Mouse (Mus musculus) lung, postnatal 36 days (tissue): ENCODE data around the gene Pan2.
"Not testable (repeated sequence)": the region's sequence is repeated elsewhere in the genome, so short reads cannot be mapped to it uniquely, and the experiment has no call there.

Experiments used
- DNase-seq: peaks from one replicate; pipeline ENCODE4 v3.0.0; 2022; ENCODE audit warnings: mixed read lengths

Pan2 gene

DNA sequence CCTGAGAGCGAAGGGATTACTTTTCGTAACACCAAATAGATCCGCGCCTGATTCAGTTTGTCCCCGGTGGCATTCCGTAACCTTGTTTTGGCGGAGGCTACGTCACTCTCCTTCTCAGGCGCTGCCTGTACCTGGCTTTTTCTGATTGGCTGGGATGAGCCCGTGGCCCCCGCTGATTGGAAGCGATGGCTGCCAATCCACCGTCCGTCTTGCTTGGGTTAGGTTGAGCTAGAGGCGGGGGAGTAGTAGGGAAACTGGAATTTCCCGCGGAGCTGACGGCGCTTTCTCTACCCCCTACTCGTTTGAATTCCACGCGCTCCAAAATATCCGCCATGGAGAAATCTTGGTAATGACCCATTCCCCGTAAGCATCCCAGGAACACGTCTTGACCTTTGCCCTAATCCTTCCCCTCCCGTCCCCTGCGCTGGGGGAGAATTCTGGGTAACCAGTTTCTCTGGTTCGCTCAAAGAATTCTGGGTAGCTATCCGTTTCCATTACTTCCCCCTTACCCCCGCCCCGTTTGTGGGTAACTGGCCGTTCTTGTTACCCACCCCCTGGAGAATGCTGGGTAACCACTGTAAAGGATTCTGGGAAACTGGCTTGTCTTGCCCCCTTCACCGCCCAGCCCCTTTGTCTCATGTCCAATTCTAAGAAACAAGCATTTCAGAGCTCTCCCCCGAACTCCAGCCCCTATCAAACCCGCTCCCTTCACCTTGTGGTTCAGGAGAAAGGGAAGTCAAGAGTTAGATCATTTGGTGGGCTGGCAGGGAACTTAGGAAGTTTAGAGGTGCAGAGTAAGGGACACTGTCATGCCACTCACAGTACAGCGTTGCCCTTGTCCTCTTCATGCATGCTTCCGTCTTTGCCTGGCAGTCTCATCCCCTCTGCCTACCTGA lies at the start of gene Pan2:
TSS of gene Pan2 (plus strand) at position 210 of the 896 bp plus-strand sequence.
- DNase-seq: peak; percentile 100

DNA sequence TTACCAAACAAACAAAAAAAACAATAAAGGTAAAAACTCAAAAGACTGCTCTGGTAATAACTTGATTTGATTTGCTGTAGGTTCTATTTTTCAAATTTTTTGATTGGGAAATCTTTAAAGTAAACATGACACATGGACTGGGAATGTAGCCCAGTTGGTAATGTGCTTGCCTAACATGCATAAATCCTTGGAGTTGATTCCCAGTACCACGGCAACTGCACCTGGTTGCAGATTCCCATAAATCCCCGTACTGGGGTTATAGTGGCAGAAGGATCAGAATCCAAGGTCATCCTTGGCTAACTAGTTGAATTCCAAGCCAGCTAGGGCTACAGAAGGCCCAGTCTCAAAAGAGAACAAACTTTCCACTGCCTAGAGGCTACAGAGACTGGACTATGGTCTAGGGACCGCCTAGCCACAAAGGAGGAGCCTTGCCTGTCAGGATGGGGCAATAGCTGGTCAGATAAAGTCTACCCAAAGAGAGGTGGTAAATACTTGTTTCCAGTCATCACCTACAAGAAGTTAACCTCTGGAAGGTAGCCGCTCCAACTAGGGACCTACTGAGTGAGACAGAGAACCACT lies 49.4 kb upstream of the Pan2 start, which contains the start of gene Apon:
TSS of gene Apon (plus strand) at position 420 of the 579 bp plus-strand sequence.
- peak; percentile 42 for DNase-seq

DNA sequence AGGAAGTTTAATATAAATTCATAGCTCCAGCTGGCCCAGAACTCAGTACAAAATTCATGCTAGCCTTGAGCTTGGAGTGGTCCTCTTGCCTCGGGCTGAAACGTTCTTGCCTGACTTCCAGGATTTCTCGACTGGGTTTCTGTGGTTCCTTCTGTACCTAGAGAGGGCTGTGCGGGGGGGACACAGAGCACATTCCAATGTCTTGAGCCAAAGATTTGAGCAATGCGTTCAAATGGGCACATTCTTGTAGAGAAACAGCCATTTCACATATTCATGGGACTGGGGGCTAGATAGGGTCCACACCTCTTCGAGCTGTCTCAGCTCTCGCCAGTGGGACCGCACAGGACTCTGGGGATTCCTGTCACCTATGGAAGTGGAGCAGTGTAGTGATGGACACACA lies 47.2 kb upstream of the Pan2 start:
- no peak for DNase-seq

DNA sequence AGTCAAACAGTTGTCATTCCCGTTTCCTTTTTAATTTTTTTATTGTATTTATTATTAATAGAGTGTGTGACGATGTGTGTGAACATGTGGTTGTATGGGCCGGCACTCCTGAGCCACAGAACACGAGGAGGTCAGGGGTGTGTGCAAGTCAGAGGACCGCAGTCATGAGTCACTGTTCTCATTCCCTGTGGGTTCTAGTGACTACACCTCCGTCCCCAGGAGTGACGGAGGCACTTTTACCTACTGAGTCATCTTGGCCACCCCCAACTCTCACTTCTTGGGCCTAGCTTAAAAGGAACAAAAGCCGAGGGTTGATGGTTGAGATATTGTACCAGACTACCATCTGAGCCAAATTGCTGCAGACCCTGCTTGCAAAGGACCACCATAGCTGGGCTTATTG lies 46.8 kb upstream of the Pan2 start:
- no peak for DNase-seq

DNA sequence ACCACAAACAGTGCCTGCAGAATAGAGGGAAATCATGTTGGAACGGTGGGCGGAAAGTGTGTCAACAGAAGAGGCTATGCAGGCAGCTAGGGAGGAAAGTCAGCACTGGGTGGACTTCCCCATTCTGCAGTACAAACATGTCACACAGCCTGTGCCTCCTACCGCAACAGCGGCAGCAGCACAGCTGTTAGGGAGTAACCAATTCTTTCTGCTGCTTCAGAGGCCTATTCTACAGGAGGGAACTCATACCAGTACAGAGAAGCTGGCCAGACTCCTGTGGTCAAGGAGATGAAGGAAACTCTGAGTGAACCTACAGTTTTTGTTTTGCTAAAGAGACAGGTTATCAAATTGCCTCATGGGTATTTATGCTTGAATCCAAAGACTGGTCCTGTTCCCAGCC lies 44.2 kb upstream of the Pan2 start:
- peak; percentile 41 for DNase-seq

DNA sequence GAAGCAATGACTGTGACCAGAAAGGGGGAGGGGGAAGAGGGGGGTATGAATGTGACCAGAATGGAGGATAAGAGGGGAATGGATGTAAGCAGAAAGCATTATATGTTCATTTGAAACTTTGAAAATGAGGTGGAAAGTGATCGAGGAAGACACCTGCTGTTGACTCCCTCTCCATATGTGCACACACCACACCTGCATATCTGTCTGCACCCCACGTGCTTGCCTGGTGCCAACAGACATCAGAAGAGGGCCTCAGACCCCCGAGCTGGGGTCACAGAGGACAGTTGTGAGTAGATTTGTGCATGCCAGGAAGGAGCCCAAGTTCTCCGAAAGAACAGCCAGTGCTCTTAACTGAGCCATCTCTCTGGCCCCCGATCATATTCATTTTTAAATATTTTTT lies 43.2 kb upstream of the Pan2 start:
- DNase-seq: no peak

DNA sequence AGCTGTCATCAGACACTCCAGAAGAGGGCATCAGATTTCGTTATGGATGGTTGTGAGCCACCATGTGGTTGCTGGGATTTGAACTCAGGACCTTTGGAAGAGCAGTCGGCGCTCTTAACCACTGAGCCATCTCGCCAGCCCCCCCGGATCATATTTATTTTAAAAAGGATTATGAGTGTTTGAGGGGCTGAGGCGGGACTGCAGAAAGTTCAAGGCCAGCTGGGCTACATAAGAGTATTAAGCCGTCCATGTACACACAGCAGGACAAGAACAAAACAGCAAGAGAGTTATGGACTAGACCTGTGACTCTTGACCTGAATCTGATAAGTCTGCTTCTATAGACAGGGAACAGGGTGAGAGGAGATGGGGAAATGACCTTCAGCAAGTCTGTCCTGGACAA lies 42.8 kb upstream of the Pan2 start:
- DNase-seq: not testable (repeated sequence)

DNA sequence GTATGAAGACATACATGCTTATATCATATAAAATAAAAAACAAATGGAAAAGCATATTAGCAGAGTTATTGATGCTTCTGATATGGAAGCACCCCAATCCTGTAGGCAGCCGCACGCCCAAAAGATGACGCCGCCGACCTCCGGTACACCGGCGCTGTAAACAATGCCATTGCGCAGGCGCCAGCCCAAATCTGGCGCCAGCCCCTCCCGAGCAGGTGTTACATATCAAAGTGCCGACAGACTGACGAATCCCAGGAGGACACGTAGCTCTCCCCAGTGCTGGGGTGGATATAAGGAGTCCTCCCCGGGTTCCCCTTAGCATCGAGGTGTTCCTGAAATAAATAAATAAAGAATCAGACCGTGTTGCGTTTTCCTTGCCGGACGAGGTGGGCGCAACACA lies 40.8 kb upstream of the Pan2 start:
- no peak for DNase-seq

DNA sequence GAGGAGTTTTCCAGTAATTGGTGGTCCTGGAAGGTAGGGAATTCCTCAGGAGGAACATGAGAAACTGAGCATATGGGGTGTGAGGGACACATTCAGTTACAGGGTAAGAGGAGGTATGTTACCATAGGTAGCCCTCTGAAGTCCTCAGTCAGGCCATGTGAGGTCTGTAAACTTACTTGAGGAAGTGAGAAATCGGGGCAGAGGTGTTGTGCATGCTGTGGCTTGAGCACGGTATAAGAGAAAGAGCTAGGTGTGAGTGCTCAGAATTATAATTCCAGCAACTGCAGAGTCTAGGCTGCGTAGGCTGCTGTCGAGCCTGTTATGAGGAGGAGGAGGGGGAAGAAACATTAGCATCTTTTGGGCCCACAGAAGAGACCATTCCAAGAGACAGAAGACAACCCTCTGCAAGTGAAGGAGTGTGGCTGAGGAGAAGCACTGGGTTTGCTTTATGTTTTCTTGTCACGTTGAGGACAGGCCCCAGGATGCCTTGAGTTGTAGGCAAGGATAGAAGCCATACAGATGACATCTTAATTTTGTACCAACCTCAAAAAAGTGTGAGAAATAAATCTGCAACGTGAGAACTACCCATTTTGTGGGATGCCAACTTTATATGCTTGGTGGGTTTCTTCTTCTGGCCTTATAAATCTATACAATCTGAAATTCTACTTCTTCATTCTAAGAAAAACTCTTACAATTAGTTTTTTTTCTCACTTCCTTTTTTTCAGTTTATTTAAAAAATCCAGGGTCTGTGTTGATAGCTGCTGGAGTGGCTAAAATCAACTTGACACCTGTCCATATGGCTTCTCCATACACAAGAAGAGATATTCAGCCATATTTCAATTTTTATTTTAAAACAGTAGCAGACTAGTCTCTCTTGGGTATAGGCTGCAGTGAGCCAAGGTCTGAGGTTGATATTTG lies 39.5 kb upstream of the Pan2 start:
- DNase-seq: no peak

DNA sequence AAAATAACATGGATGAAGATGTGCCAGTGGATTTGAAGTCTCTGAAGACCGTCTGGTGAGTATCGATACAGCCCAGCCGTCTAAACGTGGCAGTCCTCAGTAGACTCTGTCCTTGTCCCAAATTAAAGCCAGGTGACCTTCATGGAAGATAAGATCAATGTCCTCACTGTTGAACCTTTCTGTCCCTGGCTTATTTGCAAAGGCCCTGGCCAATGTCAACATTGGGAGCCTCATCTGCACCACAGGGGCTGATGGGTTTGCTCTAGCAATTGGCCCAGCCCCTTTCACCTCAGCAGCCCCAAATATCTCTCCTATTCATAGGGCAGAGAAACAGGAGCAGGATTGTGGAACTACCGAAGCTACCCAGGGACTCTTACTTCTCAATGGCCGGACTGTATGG lies 34.8 kb upstream of the Pan2 start, which contains the start of gene Apof:
TSS of gene Apof (plus strand) at position 301 of the 400 bp plus-strand sequence.
- DNase-seq: no peak

DNA sequence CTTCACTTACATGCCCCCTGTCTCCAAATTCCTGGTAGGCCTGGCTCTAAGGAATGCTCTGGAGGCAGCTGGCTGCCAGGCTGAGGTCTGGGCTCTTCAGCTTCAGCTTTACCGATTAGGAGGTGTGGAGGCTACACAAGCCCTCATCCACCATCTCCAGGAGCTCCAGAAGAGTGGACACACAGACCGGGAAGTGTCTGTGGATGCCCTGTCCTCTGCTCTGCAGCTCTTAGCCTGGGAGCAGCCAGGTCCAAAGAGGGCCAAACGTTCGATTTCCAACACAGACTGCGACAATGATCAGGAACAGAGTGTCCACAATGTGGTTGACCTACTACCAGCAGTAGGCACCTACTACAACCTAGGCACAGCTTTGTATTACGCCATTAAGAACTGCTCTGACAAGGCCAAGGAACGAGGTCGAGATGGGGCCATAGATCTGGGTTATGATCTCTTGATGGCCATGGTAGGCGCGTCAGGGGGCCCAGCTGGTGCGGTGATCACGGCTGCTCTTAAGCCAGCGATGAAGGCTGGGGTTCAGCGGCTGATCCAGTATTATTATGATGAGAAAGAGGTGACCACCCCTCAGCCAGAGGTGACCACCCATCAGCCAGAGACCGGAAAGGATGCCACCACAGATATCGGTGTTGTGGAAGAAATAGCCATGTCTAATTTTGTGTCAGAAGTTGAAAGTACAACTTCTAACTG lies 33.8 kb upstream of the Pan2 start:
- DNase-seq: no peak

DNA sequence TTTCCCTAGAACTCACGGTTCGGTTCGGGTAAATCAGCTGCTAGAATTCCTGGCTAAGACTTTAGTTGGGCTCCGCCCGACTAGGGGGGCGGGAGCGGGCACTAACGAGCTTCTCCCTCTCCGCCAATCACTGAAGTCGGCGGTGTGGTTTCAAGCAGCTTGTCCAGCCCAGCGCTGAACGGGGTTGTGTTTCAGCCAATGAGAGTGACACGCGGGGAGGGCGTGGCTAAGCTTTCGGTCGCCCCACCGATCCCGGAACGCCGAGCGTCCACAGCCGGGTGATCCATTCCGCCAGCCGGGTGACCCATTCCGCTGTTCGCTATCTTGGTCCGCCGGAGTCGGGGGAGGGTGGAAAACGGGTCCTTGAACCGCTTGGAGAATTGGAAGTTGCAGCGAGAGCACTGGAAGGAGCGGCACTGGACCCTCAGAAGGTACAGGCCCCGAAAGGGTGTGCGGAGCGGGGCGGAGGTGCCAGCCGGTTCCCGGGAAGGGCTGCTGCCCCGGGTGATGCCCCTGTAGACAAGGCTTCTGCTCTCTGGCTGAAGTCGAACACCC lies 32.8 kb upstream of the Pan2 start, which contains the start of gene Stat2:
TSS of gene Stat2 (plus strand) at position 273 of the 555 bp plus-strand sequence.
- peak; percentile 99 for DNase-seq

DNA sequence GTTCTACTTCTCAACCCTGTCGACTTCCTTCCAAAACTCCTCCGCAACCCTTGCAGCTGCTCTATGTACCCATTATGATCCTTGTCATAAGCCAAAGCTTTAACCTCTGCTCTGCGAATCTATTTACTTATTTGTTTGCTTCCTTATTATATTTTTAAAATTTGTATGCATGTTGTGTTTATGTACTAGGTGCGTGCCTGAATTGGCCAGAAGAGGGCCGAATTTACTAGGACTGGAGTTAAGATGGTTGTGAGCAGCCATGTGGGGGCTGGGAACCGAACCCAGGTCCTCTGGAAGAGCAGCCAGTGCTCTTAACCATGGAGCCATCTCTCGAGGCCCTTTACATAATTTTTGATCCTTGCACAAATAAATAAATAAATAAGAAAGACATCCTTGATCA lies 32.3 kb upstream of the Pan2 start:
- no peak for DNase-seq

DNA sequence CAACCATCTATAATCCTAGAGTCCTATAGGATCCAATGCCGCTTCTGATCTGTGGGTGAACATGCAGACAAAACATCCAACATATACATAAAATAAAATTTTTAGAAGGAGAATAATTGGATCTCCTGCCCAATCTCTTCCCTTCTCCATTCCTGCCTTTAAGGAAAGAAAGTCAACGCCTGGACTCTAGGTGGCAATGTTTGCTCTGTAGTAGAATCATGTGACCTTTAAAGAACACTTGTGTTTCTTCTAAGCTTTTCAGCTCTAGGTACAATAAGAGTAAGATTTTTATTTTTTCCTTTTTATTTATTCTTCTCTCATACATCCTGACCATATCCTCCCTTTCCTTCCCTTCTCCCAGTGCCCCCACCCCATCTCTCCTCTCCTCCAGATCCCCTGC lies 31.3 kb upstream of the Pan2 start:
- peak; percentile 62 for DNase-seq

DNA sequence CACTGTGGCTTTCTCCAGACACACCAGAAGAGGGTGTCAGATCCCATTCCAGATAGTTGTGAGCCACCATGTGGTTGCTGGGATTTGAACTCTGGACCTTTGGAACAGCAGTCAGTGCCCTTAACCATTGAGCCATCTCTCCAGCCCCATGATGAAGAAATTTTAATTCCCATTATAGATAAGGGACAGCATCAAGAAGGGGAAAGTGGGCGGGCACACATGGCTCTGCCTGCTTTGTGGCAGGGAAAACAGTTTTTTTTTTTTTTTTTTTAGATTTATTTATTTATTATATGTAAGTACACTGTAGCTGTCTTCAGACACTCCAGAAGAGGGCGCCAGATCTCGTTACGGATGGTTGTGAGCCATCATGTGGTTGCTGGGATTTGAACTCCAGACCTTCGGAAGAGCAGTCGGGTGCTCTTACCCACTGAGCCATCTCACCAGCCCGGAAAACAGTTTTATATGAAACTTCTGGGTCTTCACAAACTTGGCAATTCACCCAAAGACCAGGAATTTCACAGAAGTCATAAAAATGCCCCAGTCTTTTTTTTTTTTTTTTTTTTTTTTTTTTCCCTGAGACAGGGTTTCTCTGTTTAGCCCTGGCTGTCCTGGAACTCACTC lies 30.2 kb upstream of the Pan2 start:
- DNase-seq: not testable (repeated sequence)

DNA sequence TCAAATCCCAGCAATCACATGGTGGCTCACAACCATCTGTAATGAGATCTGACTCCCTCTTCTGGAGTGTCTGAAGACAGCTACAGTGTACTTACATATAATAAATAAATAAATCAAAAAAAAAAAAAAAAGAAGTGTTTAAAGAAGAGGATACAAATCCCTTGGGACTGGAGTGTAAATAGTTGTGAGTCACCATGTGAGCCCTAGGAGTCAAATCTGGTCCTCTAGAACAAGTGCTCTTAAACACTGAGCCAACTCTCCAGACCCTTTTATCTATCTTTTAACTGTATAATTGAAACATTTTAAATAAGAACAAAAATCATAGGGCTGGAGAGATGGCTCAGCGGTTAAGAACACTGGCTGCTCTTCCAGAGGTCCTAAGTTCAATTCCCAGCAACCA lies 27.8 kb upstream of the Pan2 start:
- not testable (repeated sequence) for DNase-seq

DNA sequence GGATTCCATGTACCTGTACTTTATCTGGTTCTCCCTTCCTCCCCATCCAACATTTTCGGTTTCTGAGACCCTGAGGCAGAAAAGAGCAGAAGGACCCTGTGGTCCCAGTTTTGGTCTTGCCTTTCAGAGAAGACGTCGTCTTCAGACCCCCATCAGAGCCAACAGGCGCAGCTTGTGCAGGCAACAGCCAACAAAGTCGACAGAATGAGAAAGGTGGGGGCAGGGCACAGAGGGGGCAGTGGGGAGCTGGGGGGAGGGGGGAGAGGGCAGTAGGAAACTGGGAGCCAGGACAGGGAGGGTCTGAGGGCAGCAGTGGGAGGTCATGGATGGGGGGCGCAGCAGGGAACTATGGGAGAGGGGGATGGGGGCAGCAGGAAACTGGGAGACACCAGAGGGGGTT lies 25.0 kb upstream of the Pan2 start:
- no peak for DNase-seq

DNA sequence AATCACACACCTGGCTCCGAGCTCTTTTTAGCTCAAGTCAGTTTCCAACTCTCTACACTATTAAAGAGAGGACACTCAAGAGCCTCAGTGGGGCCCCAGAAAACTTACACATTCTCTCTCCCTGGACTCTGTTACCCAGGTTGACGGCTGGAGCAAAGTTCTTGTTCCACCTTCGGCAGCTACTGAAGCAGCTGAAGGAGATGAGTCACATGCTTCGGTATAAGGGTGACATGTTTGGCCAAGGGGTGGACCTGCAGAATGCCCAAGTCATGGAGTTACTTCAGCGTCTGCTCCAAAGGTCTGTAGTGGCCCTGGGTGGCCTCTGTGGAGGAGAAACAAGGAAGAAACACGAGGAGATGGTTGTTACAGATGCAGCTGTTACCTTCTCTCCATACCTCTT lies 22.2 kb upstream of the Pan2 start:
- DNase-seq: no peak

DNA sequence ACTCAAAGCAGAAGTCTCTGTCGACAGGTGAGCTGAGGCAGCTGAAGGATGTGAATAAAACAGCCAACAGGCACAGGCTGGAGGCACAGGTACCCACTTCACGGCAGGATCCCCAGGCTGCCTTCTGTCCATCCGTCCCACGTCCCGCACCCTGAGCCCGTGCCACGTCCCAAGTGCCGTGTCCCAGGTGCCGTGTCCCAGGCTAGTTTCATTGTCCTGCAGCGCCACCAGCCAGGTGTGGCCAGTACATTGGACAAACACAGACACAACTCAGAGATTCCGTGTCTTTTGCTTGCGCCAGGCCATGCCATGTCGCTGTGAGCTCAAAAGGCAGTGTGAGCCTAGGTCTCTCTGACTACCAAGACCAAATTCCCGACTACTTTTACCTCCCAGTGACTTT lies 21.5 kb upstream of the Pan2 start:
- DNase-seq: no peak

DNA sequence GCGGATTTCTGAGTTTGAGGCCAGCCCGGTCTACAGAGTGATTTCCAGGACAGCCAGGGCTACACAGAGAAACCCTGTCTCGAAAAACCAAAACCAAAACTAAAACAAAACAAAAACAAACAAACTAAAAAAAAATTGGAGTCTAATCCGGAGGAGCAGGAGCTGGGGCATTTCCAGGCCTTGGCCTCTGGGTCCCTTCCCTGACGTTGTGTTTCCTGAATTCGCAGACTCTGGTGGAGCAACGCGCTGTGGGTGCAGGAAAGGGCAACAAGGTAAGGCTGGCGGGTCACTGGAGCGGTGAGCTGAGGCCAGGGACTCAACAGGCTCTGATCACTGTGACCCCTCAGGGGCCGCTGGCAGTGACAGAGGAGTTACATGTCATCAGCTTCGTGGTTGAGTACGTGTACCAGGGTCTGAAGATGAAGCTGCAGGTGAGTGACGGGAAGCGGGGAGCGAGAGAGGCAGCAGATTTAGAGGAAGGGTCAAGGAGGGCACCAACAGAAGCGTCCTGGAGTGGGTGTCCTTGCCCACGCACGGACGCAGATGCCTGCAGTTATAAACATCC lies 20.2 kb upstream of the Pan2 start:
- DNase-seq: no peak
